Mouse (Mus musculus) CH12.LX (cell line): ENCODE data around the gene Scn8a.

Source experiments
- ELF1 ChIP-seq: IDR thresholded peaks from 2 replicates; pipeline ENCODE4 v1.6.1; 2014; ENCODE audit warnings: low read depth, mild to moderate bottlenecking, inconsistent platforms, low read length, improper control_type of control experiment
- HCFC1 ChIP-seq: IDR thresholded peaks from 2 replicates; pipeline ENCODE4 v1.6.1; 2012; ENCODE audit warnings: low read depth, mild to moderate bottlenecking, inconsistent platforms, low read length, improper control_type of control experiment
- POLR2A ChIP-seq: IDR thresholded peaks from 2 replicates; pipeline ENCODE4 v1.6.1; 2011; ENCODE audit warnings: low read depth, mild to moderate bottlenecking, improper control_type of control experiment, low read length

DNA sequence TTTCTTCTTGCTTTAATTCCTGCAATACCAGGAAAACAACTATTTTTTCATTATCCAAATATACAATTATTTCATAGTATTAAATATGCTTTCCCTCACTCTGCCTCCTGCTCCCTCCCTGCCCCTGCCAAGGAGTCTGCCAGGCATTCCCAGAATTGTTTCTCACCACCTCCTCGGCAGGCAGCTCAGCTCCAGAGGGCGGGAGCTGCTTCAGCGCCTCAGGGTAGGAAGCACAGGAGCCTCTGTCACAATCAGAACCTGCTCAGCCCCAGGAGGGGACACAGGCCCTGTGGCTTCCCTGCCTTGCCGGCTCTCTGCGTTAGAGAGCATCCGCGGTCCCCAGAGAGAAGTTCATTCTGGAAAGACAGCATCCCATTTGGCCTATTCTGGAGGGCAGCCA is 36.9 kb upstream of the Scn8a start:
- no peak for TF ChIP-seq ELF1
- no peak for TF ChIP-seq HCFC1
- TF ChIP-seq POLR2A, result no peak
